Mouse (Mus musculus) midbrain, postnatal 0 days (tissue): ENCODE results near the gene Txlna. TPM values are rescaled to one million over a fixed set of nuclear protein-coding genes. Genes with fewer than 3 reads are reported as not detected.

ENCODE experiments used
- ATAC-seq: fragments of 200-750 bp; cut with Nextera tagmentation; 2 replicates; pipeline ENCODE4 v1.8.0; 2017; ENCODE audit warnings: moderate number of reproducible peaks, mild to moderate bottlenecking, moderate TSS enrichment, moderate library complexity; ENCODE audit not compliant: low FRiP score
- DNase-seq: peaks from one replicate; pipeline ENCODE4 v3.0.0-alpha.2; 2015; ENCODE audit warnings: low spot score
- H3K27ac ChIP-seq: fragments of 300-500 bp; sonication (generic); 2 replicates; pipeline ENCODE4 v1.5.1; 2014; ENCODE audit warnings: low read depth, mild to moderate bottlenecking, low read length, mixed read lengths
- H3K27me3 ChIP-seq: fragments of 300-500 bp; sonication (generic); 2 replicates; pipeline ENCODE4 v1.6.1; 2014; ENCODE audit warnings: low read length, control low read depth, mixed read lengths; ENCODE audit not compliant: insufficient read depth
- H3K36me3 ChIP-seq: fragments of 300-500 bp; sonication (generic); 2 replicates; pipeline ENCODE4 v1.6.1; 2014; ENCODE audit warnings: low read length, control low read depth, mixed read lengths; ENCODE audit not compliant: insufficient read depth
- H3K4me1 ChIP-seq: fragments of 300-500 bp; sonication (generic); 2 replicates; pipeline ENCODE4 v1.6.1; 2014; ENCODE audit warnings: mild to moderate bottlenecking, control low read depth, antibody characterized with exemption, low read length, mixed read lengths; ENCODE audit not compliant: insufficient read depth
- H3K4me2 ChIP-seq: fragments of 300-500 bp; sonication (generic); 2 replicates; pipeline ENCODE4 v1.6.1; 2014; ENCODE audit warnings: low read depth, mild to moderate bottlenecking, low read length, mixed read lengths; ENCODE audit not compliant: poor library complexity, severe bottlenecking
- H3K4me3 ChIP-seq: fragments of 300-500 bp; sonication (generic); 2 replicates; pipeline ENCODE4 v1.5.1; 2014; ENCODE audit warnings: low read depth, mild to moderate bottlenecking, low read length, moderate library complexity
- H3K9ac ChIP-seq: fragments of 300-500 bp; sonication (generic); replicated peaks from 2 replicates; pipeline ENCODE4 v1.6.1; 2014; ENCODE audit warnings: mild to moderate bottlenecking, low read length, moderate library complexity, mixed read lengths; ENCODE audit not compliant: poor library complexity, severe bottlenecking
- H3K9me3 ChIP-seq: fragments of 300-500 bp; sonication (generic); 2 replicates; pipeline ENCODE4 v1.6.1; 2016; ENCODE audit warnings: low read length, control low read depth
- CTCF ChIP-seq: IDR thresholded peaks from 2 replicates; pipeline ENCODE4 v1.5.1; 2016; ENCODE audit warnings: antibody characterized with exemption, mild to moderate bottlenecking
- WGBS: fragments of 180-500 bp; shearing (Covaris S2); extraction: QIAGEN DNeasy Blood & Tissue Kit; methylation state at CpG from one replicate; pipeline ENCODE4 v1.1.7; 2014; 5-methylcytosine and 5-hydroxymethylcytosine counted together
- polyA plus RNA-seq: library from polyadenylated mRNA; unstranded; fragments of >200 nt; fragmentation: Nextera tagmentation; extraction: Ambion mirVana; gene quantifications from 2 replicates; pipeline ENCODE4 v1.2.1, GENCODE M21; 2015
- total RNA-seq: library from RNA; depleted of rRNA; stranded (reverse); fragments of >200 nt; gene quantifications from 2 replicates; pipeline ENCODE4 v1.2.3, GENCODE M21; 2014

Gene Txlna
- total and polyA plus RNA-seq, 2 experiments from 2014 or later: 25.6 to 33.4 TPM

DNA sequence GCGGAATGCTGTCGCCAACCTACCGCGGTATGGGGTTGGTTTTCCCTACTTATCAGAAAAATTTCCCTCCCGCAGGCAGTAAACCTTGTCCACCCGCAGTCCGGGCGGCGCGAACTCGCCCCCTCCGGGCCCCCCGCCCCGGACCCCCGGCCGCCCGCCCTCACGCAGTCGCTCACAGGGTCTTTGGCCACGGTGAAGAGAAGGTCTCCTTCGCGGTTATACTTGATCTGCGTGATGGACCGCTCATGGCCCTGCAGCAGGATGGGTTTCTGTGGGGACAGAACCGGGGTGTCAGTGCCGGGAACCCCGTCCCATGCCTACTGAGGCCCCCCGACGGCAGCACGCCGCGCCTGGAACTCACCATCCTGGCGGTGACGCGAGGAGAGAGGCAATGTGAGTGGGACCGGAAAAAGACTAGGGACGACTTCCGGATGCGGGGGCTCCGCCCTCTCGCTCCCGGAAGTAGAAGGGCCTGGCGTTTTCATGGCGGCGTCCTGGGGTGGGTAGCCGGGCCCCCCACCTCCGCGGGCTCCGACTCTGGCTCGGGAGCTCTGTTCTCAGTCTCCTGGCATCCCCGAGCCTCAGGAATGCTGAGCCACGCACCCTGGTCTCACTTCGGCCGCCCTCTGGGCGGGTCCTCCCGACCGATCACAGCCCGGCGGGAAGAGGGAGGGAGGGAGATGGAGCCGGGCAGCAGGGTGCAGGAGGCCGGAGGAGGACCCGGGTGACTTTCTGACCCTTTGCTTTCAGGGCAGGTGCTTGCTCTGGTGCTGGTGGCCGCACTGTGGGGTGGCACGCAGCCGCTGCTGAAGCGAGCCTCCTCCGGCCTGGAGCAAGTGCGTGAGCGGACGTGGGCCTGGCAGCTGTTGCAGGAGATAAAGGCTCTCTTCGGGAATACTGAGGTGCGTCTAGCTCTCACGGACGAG is 40.4 kb downstream of the Txlna start, which contains the start of the genes Eif3i and Tmem234:
TSS of gene Eif3i (minus strand) at position 416 of the 926 bp plus-strand sequence.
TSS of gene Tmem234 (plus strand) at position 436 of the 926 bp plus-strand sequence.
- Histone ChIP-seq H3K9me3 (no peaks in the 10 kb centered on the region), H3K4me2 (peak within 1 kb of the TSS; percentile 78), H3K4me3 (peak within 1 kb of the TSS; percentile 99), H3K9ac (peak within 1 kb of the TSS; percentile 93), H3K27ac (peak within 1 kb of the TSS; percentile 76), H3K36me3 (peaks cover 17% of the 10 kb centered on the region), H3K27me3 (no peaks in the 10 kb centered on the region), H3K4me1 (peaks cover 11% of the 10 kb centered on the region)
- ATAC-seq: peak; percentile 88
- peak; percentile 36 for TF ChIP-seq CTCF
- under 1% methylated on average over 73 of the region's 74 CpGs for WGBS
- DNase-seq: peak; percentile 91

DNA sequence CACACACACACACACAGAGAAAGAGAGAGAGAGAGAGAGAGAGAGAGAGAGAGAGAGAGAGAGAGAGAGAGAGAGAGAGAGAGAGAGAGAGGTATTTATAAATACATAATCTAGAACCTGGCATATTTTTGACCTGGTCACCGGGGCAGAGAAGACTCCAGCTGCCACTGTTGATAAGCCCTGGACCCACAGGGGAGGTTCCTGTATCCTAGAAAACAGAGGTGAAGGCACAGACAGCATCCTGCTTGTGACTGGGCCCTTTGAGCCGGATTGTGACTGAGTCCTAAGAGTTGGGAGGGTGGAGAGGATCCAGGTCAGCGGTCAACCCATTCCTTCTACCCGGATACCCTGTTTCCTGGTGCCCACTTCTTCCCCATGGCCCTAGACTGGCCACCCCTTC is 52.0 kb downstream of the Txlna start:
- no peak overlapping the region for H3K27ac ChIP-seq
- H3K4me1 ChIP-seq: peaks cover 4% of the 10 kb centered on the region; the same call in 1 of the 2 replicates
- H3K27me3 ChIP-seq: no peaks in the 10 kb centered on the region
- DNase-seq (no peak), ATAC-seq (no peak)
- TF ChIP-seq CTCF: no peak
- H3K4me2 ChIP-seq: no peak overlapping the region
- H3K9me3 ChIP-seq: no peaks in the 10 kb centered on the region
- peaks cover 31% of the 10 kb centered on the region for H3K36me3 ChIP-seq
- H3K9ac ChIP-seq: no peak overlapping the region
- H3K4me3 ChIP-seq: no peak overlapping the region
- 70% methylated on average over 4 of the region's 4 CpGs for WGBS

DNA sequence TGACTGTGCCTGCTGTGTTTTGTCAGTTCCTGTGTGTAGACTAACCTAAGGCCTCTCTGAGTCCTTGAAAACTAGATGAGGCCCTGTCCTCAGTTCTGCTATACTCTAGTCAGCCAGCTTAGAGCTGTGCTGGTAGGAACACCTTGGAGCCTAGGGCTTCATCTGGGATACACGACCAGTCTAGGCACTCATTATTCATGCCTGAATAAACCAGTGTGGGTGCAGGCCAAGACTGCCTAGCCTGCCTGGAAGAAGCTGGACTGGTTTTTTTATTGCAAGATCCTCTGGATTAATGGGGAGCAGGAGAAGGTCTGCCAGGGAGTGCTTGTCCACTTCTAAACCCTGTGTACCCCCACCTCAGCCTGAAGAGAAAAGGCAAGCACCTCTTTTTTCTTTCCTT is 53.9 kb downstream of the Txlna start:
- peaks cover 4% of the 10 kb centered on the region; the same call in 1 of the 2 replicates for H3K4me1 ChIP-seq
- H3K9me3 ChIP-seq: no peaks in the 10 kb centered on the region
- no peak overlapping the region for H3K4me3 ChIP-seq
- no peak overlapping the region for H3K4me2 ChIP-seq
- DNase-seq: no peak
- H3K27ac ChIP-seq: no peak overlapping the region
- no peak for TF ChIP-seq CTCF
- peaks cover 14% of the 10 kb centered on the region for H3K36me3 ChIP-seq
- no peak overlapping the region for H3K9ac ChIP-seq
- H3K27me3 ChIP-seq: no peaks in the 10 kb centered on the region
- ATAC-seq: no peak
- 29% methylated on average over 1 of the region's 1 CpGs for WGBS

DNA sequence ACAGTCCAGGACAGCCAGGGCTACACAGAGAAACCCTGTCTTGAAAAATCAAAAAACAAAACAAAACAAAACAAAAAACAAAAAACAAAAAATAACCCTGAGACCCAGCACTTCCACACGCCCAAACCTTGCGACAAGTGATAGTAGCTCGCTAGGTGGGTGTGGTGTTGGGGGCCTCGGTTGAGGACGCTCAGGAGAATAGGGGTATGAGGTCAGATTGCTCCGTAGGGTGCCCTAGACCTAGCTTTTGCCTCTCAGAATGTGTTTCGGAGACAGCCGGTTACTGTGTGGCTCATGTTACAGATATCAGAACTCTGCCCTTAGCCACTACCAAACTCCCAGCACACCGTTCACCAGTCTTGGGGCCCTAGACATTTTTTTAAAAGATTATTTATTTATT is 55.1 kb downstream of the Txlna start:
- no peaks in the 10 kb centered on the region for H3K27me3 ChIP-seq
- H3K36me3 ChIP-seq: peaks cover 2% of the 10 kb centered on the region
- DNase-seq (no peak), ATAC-seq (no peak)
- no peak for TF ChIP-seq CTCF
- H3K4me1 ChIP-seq: peaks cover 4% of the 10 kb centered on the region; the same call in 1 of the 2 replicates
- no peak overlapping the region for H3K9ac ChIP-seq
- H3K9me3 ChIP-seq: no peaks in the 10 kb centered on the region
- H3K4me2 ChIP-seq: no peak overlapping the region
- H3K4me3 ChIP-seq: no peak overlapping the region
- 82% methylated on average over 9 of the region's 9 CpGs for WGBS
- H3K27ac ChIP-seq: no peak overlapping the region

DNA sequence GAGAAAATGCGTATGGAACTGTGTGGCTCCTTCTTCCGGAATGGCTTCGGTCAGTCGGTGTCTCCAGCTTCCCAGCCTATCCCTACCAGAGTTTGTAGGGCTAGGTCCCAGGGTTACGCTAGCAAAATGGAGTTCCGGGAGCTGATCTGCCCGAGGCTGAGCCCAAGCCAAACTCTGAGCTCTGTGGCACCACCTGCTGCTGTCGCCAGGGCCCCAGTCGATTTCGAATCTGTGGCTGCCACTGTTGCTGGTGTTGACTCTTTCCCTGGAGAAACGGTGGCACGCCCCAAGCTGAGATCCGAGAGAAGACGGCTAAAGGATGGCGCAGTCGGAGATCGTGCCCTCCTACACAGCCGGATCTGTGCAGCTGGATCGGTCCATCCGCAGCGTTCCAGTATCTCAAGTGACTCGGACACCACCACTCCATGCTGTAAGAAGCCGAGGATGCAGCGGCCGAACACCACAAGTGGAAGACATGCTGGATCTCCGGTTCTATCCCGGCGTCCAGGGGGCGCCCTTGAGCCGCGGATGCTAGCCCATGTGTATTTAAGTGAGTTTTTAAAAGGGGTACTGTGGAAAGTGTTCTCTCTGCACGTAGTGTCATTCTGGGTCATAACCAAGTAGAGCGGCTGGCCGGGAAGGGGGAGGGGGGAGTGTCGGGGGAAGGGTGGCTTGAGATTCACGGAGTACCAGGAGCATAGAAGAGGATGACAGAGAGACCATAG is 55.8 kb downstream of the Txlna start:
- no peaks in the 10 kb centered on the region for H3K27me3 ChIP-seq
- H3K4me3 ChIP-seq: peak overlapping the region; percentile 30
- peak overlapping the region; percentile 54 for H3K4me2 ChIP-seq
- 1% methylated on average over 36 of the region's 36 CpGs for WGBS
- H3K9me3 ChIP-seq: no peaks in the 10 kb centered on the region
- ATAC-seq (peak; percentile 52; the same call in 1 of the 2 replicates), DNase-seq (peak; percentile 75)
- peaks cover 4% of the 10 kb centered on the region; the same call in 1 of the 2 replicates for H3K4me1 ChIP-seq
- peak overlapping the region; percentile 42; the same call in 1 of the 2 replicates for H3K9ac ChIP-seq
- peak; percentile 67 for TF ChIP-seq CTCF
- H3K36me3 ChIP-seq: no peaks in the 10 kb centered on the region
- H3K27ac ChIP-seq: no peak overlapping the region; the same call in 1 of the 2 replicates
